Mouse (Mus musculus) embryo, embryonic 11 days (tissue): Measurements from ENCODE around the gene Wdr83os.
"Not testable (repeated sequence)": the region's sequence is repeated elsewhere in the genome, so short reads cannot be mapped to it uniquely, and the experiment has no call there.

Experiments used
- DNase-seq: peaks from one replicate; pipeline ENCODE4 v3.0.0-alpha.2; 2015

The Wdr83os gene

GRCm38 (mm10) chr8:85073041-85073612 lies 7.4 kb upstream of the Wdr83os start:
- DNase-seq = no peak

GRCm38 (mm10) chr8:85074167-85074566 lies 6.4 kb upstream of the Wdr83os start:
- no peak for DNase-seq

- no peak for DNase-seq
Measured at GRCm38 (mm10) chr8:85074617-85075016, 5.9 kb upstream of the Wdr83os start.

GRCm38 (mm10) chr8:85076001-85076400 lies 4.5 kb upstream of the Wdr83os start:
- DNase-seq = peak; percentile 39

- DNase-seq = peak; percentile 88
Measured at GRCm38 (mm10) chr8:85076993-85077392, 3.5 kb upstream of the Wdr83os start.

GRCm38 (mm10) chr8:85080214-85080531 lies 367 bp upstream of the Wdr83os start:
- DNase-seq = no peak

GRCm38 (mm10) chr8:85081216-85081555 lies 646 bp downstream of the Wdr83os start, which contains the start of gene Wdr83:
Gene Wdr83, minus strand, starts transcription at chr8:85081306.
- DNase-seq = peak; percentile 74

- DNase-seq = not testable (repeated sequence)
Measured at GRCm38 (mm10) chr8:85082169-85082568, 1.6 kb downstream of the Wdr83os start.

- peak; percentile 87 for DNase-seq
Measured at GRCm38 (mm10) chr8:85083108-85083813, 2.7 kb downstream of the Wdr83os start, which contains the start of gene Man2b1. Gene Man2b1, plus strand, starts transcription at chr8:85083270.

GRCm38 (mm10) chr8:85084633-85085032 lies 4.1 kb downstream of the Wdr83os start:
- DNase-seq = no peak

- no peak for DNase-seq
Measured at GRCm38 (mm10) chr8:85086238-85086637, 5.7 kb downstream of the Wdr83os start.

GRCm38 (mm10) chr8:85088771-85089170 lies 8.2 kb downstream of the Wdr83os start:
- no peak for DNase-seq

- no peak for DNase-seq
Measured at GRCm38 (mm10) chr8:85090856-85091255, 10.3 kb downstream of the Wdr83os start.

- DNase-seq = no peak
Measured at GRCm38 (mm10) chr8:85091526-85092090, 11.1 kb downstream of the Wdr83os start.

GRCm38 (mm10) chr8:85095051-85095450 lies 14.5 kb downstream of the Wdr83os start:
- no peak for DNase-seq

GRCm38 (mm10) chr8:85095566-85095965 lies 15.0 kb downstream of the Wdr83os start:
- no peak for DNase-seq

- DNase-seq = no peak
Measured at GRCm38 (mm10) chr8:85096196-85096595, 15.7 kb downstream of the Wdr83os start.

GRCm38 (mm10) chr8:85096850-85097249 lies 16.3 kb downstream of the Wdr83os start:
- DNase-seq = no peak

- no peak for DNase-seq
Measured at GRCm38 (mm10) chr8:85100076-85100665, 19.6 kb downstream of the Wdr83os start.

GRCm38 (mm10) chr8:85113241-85113640 lies 32.7 kb downstream of the Wdr83os start:
- DNase-seq = no peak

GRCm38 (mm10) chr8:85115501-85115900 lies 35.0 kb downstream of the Wdr83os start:
- no peak for DNase-seq

GRCm38 (mm10) chr8:85116984-85117383 lies 36.4 kb downstream of the Wdr83os start:
- DNase-seq = no peak

GRCm38 (mm10) chr8:85119052-85119981 lies 38.8 kb downstream of the Wdr83os start:
- peak; percentile 91 for DNase-seq
